Mouse (Mus musculus): ENCODE measurements around the gene Thsd1.

Thsd1 gene

GRCm38 (mm10) chr8:22227061-22227877, at the start of gene Thsd1:
Gene Thsd1 (plus strand): TSS chr8:22227313.
- Histone ChIP-seq H3K4me3 (replicated peaks; ENCODE audit: low read length) (peak within 1 kb of the TSS; percentile 83), H3K9me3 (ENCODE audit: low read length) (no peaks in the 10 kb centered on the region), H3K27me3 (ENCODE audit: insufficient read depth, low read length) (peaks cover 23% of the 10 kb centered on the region), H3K4me1 (replicated peaks; ENCODE audit: low read depth, low read length) (peaks cover 35% of the 10 kb centered on the region), H3K36me3 (ENCODE audit: insufficient read depth, low read length) (peaks cover 2% of the 10 kb centered on the region; the same call in 1 of the 2 replicates)
- TF ChIP-seq NANOG (IDR thresholded peaks at IDR 0.05; ENCODE audit: borderline replicate concordance, low read length) = no peak
- TF ChIP-seq CTCF (conservative IDR thresholded peaks at IDR 0.05; ENCODE audit: low read length) = no peak
- no peak for TF ChIP-seq POU5F1 (IDR thresholded peaks at IDR 0.05; ENCODE audit: borderline replicate concordance, low read length)

DNA sequence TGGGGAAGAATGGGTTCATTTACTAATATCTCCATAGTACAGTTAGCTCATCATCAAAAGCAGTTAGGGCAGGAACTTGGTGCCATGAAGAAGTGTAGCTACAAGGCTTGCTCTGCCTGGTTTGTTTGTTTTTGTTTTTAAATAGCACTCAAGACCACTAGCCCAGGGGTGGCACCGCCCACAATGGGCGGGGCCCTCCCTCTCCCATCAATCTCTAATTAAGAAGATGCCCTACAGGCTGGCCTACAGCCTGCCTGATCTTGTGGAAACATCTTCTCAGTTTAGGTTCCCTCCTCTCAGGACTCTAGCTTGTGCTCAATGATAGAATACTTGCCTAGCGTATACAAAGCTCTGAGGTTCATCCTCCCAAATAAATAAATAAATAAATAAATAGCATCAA, 42.2 kb upstream of the Thsd1 start:
- H3K27me3 ChIP-seq (ENCODE audit: insufficient read depth, low read length) = peaks cover 2% of the 10 kb centered on the region; the same call in 1 of the 2 replicates
- H3K9me3 ChIP-seq (ENCODE audit: low read length) = no peaks in the 10 kb centered on the region
- H3K4me3 ChIP-seq (replicated peaks; ENCODE audit: low read length) = peak overlapping the region; percentile 92
- H3K4me1 ChIP-seq (replicated peaks; ENCODE audit: low read depth, low read length) = peaks cover 69% of the 10 kb centered on the region
- TF ChIP-seq NANOG (IDR thresholded peaks at IDR 0.05; ENCODE audit: borderline replicate concordance, low read length) (no peak), POU5F1 (IDR thresholded peaks at IDR 0.05; ENCODE audit: borderline replicate concordance, low read length) (no peak), CTCF (conservative IDR thresholded peaks at IDR 0.05; ENCODE audit: low read length) (no peak)
- peaks cover 27% of the 10 kb centered on the region for H3K36me3 ChIP-seq (ENCODE audit: insufficient read depth, low read length)

- peak within 1 kb of the TSS; percentile 92 for H3K4me3 ChIP-seq (replicated peaks; ENCODE audit: low read length)
- H3K36me3 ChIP-seq (ENCODE audit: insufficient read depth, low read length) = peaks cover 23% of the 10 kb centered on the region
- TF ChIP-seq NANOG (IDR thresholded peaks at IDR 0.05; ENCODE audit: borderline replicate concordance, low read length) (no peak), CTCF (conservative IDR thresholded peaks at IDR 0.05; ENCODE audit: low read length) (no peak), POU5F1 (IDR thresholded peaks at IDR 0.05; ENCODE audit: borderline replicate concordance, low read length) (no peak)
- H3K4me1 ChIP-seq (replicated peaks; ENCODE audit: low read depth, low read length) = peaks cover 61% of the 10 kb centered on the region
- H3K27me3 ChIP-seq (ENCODE audit: insufficient read depth, low read length) = peaks cover 2% of the 10 kb centered on the region; the same call in 1 of the 2 replicates
- H3K9me3 ChIP-seq (ENCODE audit: low read length) = no peaks in the 10 kb centered on the region
Observed at GRCm38 (mm10) chr8:22185431-22186397, 41.4 kb upstream of the Thsd1 start, which contains the start of gene Ckap2. Gene Ckap2 (minus strand): TSS chr8:22185819.

- no peaks in the 10 kb centered on the region for H3K9me3 ChIP-seq (ENCODE audit: low read length)
- TF ChIP-seq NANOG (IDR thresholded peaks at IDR 0.05; ENCODE audit: borderline replicate concordance, low read length) (no peak), POU5F1 (IDR thresholded peaks at IDR 0.05; ENCODE audit: borderline replicate concordance, low read length) (no peak), CTCF (conservative IDR thresholded peaks at IDR 0.05; ENCODE audit: low read length) (no peak; the same call in 1 of the 2 replicates)
Observed at GRCm38 (mm10) chr8:22192660-22193431, 34.3 kb upstream of the Thsd1 start, which contains the start of gene Vps36. Gene Vps36 (plus strand): TSS chr8:22192809.

GRCm38 (mm10) chr8:22193432-22194010, 33.6 kb upstream of the Thsd1 start:
- H3K4me3 ChIP-seq (replicated peaks; ENCODE audit: low read length) = peak overlapping the region; percentile 91
- no peak for TF ChIP-seq POU5F1 (IDR thresholded peaks at IDR 0.05; ENCODE audit: borderline replicate concordance, low read length)
- TF ChIP-seq NANOG (IDR thresholded peaks at IDR 0.05; ENCODE audit: borderline replicate concordance, low read length) = no peak
- no peak for TF ChIP-seq CTCF (conservative IDR thresholded peaks at IDR 0.05; ENCODE audit: low read length)
- H3K36me3 ChIP-seq (ENCODE audit: insufficient read depth, low read length) = no peaks in the 10 kb centered on the region; the same call in 1 of the 2 replicates
- H3K9me3 ChIP-seq (ENCODE audit: low read length) = no peaks in the 10 kb centered on the region
- H3K27me3 ChIP-seq (ENCODE audit: insufficient read depth, low read length) = peaks cover 3% of the 10 kb centered on the region; the same call in 1 of the 2 replicates
- H3K4me1 ChIP-seq (replicated peaks; ENCODE audit: low read depth, low read length) = peaks cover 21% of the 10 kb centered on the region

More at GRCm38 (mm10) chr8:22192660-22193431, 34.3 kb upstream of the Thsd1 start, which contains the start of gene Vps36:
- Histone ChIP-seq H3K27me3 (ENCODE audit: insufficient read depth, low read length) (peaks cover 5% of the 10 kb centered on the region; the same call in 1 of the 2 replicates), H3K36me3 (ENCODE audit: insufficient read depth, low read length) (no peaks in the 10 kb centered on the region; the same call in 1 of the 2 replicates), H3K4me1 (replicated peaks; ENCODE audit: low read depth, low read length) (peaks cover 23% of the 10 kb centered on the region), H3K4me3 (replicated peaks; ENCODE audit: low read length) (peak within 1 kb of the TSS; percentile 91)

- Histone ChIP-seq H3K4me3 (replicated peaks; ENCODE audit: low read length) (no peak overlapping the region), H3K27me3 (ENCODE audit: insufficient read depth, low read length) (peaks cover 3% of the 10 kb centered on the region; the same call in 1 of the 2 replicates), H3K4me1 (replicated peaks; ENCODE audit: low read depth, low read length) (peaks cover 19% of the 10 kb centered on the region), H3K36me3 (ENCODE audit: insufficient read depth, low read length) (peaks cover 18% of the 10 kb centered on the region; the same call in 1 of the 2 replicates), H3K9me3 (ENCODE audit: low read length) (no peaks in the 10 kb centered on the region)
- TF ChIP-seq CTCF (conservative IDR thresholded peaks at IDR 0.05; ENCODE audit: low read length) = no peak
- no peak for TF ChIP-seq POU5F1 (IDR thresholded peaks at IDR 0.05; ENCODE audit: borderline replicate concordance, low read length)
- no peak for TF ChIP-seq NANOG (IDR thresholded peaks at IDR 0.05; ENCODE audit: borderline replicate concordance, low read length)
Observed at GRCm38 (mm10) chr8:22197914-22198313, 29.2 kb upstream of the Thsd1 start.

DNA sequence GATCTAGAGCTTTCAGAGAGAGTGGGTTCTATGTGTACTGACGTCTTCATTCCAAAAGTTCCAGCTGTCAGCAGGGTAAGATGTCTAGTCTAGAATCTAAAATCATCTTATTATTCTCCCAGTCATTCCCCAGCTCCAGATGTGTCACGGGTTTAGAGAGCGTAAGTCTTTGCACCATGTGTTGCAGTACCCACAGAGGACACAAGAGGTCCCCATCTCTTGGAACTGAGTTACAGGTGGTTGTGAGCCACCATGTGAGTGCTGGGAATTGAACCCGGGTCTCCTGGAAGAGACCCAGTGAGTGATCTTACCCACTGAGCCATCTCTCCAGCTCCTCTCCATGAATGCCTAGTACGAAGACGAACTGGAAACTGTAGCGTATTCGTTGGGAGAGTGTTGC, 27.6 kb upstream of the Thsd1 start:
- TF ChIP-seq POU5F1 (IDR thresholded peaks at IDR 0.05; ENCODE audit: borderline replicate concordance, low read length) (no peak), CTCF (conservative IDR thresholded peaks at IDR 0.05; ENCODE audit: low read length) (peak; percentile 76)
- Histone ChIP-seq H3K4me1 (replicated peaks; ENCODE audit: low read depth, low read length) (peaks cover 7% of the 10 kb centered on the region; the same call in 1 of the 2 replicates), H3K36me3 (ENCODE audit: insufficient read depth, low read length) (peaks cover 18% of the 10 kb centered on the region; the same call in 1 of the 2 replicates), H3K4me3 (replicated peaks; ENCODE audit: low read length) (no peak overlapping the region), H3K27me3 (ENCODE audit: insufficient read depth, low read length) (no peaks in the 10 kb centered on the region), H3K9me3 (ENCODE audit: low read length) (no peaks in the 10 kb centered on the region)
